Mouse (Mus musculus) gastrocnemius, adult 8-10 months (tissue): Measurements from ENCODE around the gene Wdr82. TPM values are rescaled to one million over a fixed set of nuclear protein-coding genes. Genes with fewer than 3 reads are reported as not detected.
"Not testable (repeated sequence)": the region's sequence is repeated elsewhere in the genome, so short reads cannot be mapped to it uniquely, and the experiment has no call there.

Experiments used
- DNase-seq, 2 experiments: peaks; one replicate each; pipeline ENCODE4 v3.0.0; 2022; ENCODE audit warnings: low spot score in 2 of 2
- total RNA-seq, 4 experiments: library from RNA; stranded (reverse); gene quantifications; 2 replicates each; pipeline ENCODE4 v1.2.4; 2022

Wdr82 gene
- total RNA-seq, 4 experiments from 2014 or later = 15.4 to 25.2 (median 18.1) TPM

- DNase-seq = no peak
These were observed 10.3 kb upstream of the Wdr82 start for GRCm38 (mm10) chr9:106160426-106160825.

- no peak for DNase-seq
These were observed 4.0 kb upstream of the Wdr82 start for GRCm38 (mm10) chr9:106166709-106167108.

GRCm38 (mm10) chr9:106167241-106167640 lies 3.5 kb upstream of the Wdr82 start:
- DNase-seq = no peak

DNA sequence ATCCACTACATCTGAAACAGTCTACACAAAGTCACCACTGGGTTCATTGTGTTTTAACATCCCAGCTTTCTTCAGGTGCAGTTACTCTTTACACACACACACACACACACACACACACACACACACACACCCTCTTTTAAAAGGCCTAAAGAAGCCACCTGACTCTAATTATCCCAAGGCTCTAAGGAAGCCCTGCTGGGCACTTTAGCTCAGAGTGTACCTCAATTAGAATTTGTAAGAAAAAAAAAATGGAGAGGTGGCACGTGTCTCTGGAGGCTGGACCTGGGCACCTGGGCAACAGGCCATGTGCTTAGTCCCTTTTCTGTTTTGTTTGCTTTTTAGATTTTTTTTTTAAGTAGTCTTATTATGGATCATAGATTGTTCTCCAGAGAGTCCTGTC lies 3.0 kb upstream of the Wdr82 start:
- DNase-seq = no peak

- DNase-seq = not testable (repeated sequence)
These were observed 1.7 kb upstream of the Wdr82 start for GRCm38 (mm10) chr9:106169006-106169405.

- no peak for DNase-seq
These were observed 811 bp upstream of the Wdr82 start for GRCm38 (mm10) chr9:106169917-106170316.

DNA sequence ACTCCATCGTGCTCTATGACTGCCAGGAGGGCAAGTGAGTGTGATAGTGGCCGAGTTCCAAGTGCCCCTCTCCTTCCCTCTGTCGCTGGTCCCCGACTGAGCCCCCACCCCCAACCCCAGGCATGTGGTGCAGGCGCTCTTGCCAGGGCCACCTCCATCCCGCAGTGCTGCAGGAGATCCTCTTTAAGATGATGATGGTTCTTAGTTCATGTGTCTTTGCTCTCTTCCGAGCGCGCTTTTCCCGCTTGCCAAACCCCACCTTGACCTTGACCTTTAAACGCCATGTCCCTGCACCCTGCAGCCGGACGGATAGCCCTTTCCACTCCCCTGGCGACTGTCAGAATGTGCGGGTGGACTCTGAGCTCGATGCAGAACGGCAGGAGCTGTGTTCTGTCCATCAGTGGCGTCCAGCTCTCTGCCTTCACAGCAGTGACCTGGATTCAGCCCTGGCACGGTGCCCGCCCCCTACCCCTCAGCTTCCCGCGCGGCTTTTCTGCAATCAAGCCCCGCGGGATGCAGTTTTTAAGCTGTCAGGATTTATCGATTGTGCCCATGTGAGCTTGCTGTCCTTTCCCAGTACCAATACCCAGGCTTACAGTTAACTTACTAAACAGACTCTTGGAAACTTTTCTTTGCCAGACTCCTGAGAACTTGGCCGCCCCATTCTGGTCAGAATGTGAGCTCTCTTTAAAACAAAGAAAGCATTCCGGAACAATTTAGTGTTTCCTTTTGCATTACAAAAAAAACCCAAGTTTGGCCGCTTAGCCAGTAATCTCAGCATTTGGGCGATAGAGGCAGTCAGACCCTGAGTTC lies 824 bp downstream of the Wdr82 start:
- peak; percentile 26 to 56 for DNase-seq

- no peak for DNase-seq
These were observed 1.8 kb downstream of the Wdr82 start for GRCm38 (mm10) chr9:106172527-106172926.

- DNase-seq = no peak
These were observed 2.6 kb downstream of the Wdr82 start for GRCm38 (mm10) chr9:106173363-106173762.

DNA sequence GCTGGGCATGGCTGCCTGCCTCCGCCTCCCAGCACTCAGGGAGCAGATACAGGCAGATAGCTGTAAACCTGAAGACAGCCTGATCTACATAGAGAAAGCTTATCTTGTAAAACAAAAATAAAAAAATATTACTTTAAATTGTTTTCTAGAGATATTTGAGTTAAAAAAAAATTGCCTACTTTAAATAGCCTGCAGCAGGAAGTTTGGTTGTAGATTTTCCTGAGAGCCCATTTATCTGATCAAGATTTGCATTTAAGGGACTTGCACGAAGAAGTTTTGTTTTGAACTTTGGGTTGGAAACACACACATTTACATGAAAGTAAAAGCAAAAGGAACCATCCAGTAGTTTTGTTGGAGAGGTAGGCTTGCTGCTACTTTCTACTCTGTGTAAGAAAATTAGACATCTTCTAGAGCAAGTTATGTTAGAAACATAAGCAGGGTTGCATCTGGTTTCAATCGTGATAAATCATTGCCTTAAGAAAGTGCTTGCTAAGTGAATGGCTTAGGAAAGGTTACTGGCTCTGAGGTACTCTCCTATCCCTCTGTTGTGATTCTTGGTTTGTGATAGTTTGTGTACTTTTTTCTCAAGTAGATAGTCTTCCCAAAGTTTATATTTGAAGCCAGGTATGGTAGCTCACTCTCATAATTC lies 4.9 kb downstream of the Wdr82 start:
- DNase-seq = no peak

- no peak for DNase-seq
These were observed 6.0 kb downstream of the Wdr82 start for GRCm38 (mm10) chr9:106176769-106177168.

- no peak for DNase-seq
These were observed 7.1 kb downstream of the Wdr82 start for GRCm38 (mm10) chr9:106177799-106178198.

- no peak for DNase-seq
These were observed 8.7 kb downstream of the Wdr82 start for GRCm38 (mm10) chr9:106179454-106179853.

DNA sequence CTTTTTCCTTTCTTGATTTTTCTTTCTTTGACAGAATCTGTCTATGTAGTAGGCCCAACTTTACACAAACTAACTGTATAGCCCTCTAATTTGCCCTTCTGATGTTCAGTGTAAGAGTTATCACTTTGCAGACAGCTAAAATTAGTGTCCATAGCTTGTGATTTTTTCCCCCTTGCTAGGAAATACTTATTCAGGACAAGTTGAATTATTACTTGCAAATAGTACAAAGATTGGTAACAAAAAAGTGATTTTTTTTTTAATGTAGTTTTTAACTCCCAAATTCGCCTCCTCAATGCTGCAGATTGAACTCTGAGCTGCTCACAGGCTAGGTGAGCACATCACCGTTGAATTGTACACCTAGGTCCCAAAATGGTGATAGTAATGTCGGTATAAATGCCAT lies 9.2 kb downstream of the Wdr82 start:
- DNase-seq = no peak

GRCm38 (mm10) chr9:106182146-106182545 lies 11.4 kb downstream of the Wdr82 start:
- no peak for DNase-seq

DNA sequence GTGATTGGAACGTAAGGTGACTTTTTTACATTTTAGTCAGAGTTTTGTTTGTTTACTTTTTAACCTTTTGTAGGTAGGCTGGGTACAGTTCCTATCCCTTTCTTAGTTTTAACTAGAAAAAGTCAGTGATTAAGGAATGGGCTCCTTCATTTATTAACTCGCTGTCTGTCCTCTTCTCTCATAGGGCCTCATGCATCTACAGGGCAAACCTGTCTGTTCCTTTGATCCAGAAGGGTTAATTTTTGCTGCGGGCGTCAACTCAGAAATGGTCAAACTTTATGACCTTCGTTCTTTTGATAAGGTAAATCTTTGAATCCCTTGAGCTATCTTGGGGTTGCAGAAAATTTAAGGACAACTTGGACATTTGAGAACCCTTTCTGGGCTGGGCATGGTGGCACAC lies 13.3 kb downstream of the Wdr82 start:
- no peak for DNase-seq

- no peak for DNase-seq
These were observed 20.6 kb downstream of the Wdr82 start for GRCm38 (mm10) chr9:106191355-106191754.

DNA sequence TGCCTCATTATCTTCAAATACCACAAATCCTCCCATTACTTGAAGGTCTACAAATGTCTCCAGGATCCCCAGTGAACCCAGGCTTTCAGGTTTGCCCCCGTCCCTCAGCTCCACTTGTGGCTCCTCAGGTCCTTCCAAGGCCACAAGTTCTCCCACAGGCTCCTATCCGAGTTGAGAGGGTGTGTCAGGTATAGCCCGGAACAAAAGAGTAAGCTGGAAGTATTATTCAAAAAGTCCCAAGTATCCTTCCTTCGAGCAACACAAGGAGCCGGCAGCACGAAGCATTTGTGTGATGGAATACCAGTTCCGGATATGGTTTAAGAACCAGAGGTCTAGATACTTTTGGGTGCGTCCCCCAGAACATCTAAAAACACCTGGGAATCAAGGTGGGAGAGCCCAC lies 21.3 kb downstream of the Wdr82 start:
- DNase-seq = no peak

DNA sequence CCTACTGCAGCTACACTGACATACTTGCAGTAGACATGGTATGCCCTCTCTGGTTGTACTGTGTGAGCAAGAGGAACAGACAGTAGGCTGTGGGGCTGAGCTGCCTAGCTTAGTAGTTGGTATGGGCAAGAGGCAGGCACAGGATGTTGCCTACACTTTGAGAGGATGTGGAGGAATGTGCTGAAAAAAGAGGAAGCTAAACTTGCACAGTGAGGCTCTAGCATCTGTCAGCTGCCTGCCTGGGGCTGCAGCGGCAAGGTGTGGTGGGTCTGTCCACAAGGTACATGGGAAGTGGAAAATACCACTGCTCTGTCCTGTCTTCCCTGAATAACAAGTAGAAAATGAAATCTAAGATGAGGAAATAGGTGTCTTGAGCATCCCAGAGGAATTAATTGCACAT lies 22.3 kb downstream of the Wdr82 start:
- DNase-seq = no peak

DNA sequence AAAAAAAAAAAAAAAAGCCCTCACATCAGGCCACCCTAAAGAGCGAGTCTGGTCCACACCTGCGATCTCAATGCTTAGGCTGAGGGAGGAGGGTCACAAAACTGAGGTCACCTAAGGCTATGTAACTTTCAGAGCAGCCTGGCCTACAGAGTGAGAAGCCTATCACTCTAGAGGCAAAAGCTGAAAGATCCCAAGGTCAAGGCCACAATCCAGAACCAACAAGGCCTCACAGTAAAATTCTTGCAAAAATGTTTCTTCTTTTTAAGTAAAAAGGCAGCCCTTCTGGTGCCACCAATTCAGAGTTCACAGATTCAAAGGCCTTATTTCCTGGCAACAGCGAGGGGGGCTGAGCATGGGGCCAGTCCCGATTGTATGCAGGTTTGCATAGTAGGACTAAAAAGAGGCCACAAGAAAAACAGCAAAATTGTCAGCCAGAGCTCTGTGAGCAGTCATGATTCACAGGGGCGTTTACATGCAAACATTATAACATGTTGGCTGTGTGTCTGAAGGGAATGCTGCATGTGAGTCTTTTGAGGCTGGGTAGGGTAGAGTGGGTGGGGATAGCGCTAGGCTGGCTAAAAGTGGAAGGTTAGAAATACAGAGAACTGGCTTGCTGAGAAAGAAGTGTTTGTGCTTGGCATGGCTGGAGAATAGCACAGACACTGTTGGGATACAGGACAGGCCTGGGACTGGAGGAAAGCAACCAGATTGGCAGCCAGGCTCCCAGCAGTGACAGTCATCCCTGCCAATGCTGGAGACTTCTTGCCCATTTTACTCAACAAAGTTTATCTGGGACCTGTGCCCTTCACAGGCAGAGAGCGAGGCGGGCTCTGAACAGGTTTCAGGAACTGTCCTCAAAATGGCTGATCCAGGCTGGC lies 23.4 kb downstream of the Wdr82 start:
- DNase-seq = no peak

GRCm38 (mm10) chr9:106195693-106196092 lies 25.0 kb downstream of the Wdr82 start:
- no peak for DNase-seq
